Mouse (Mus musculus): ENCODE data around the gene Ciapin1. TPM values are rescaled to one million over a fixed set of nuclear protein-coding genes. Genes with fewer than 3 reads are reported as not detected.

Ciapin1 gene
- polyA plus RNA-seq, 1 experiment from 2014 or later: 39.4 TPM

- H3K9me3 ChIP-seq (ENCODE audit: low read length): no peaks in the 10 kb centered on the region
- peak overlapping the region; percentile 62 for H3K4me2 ChIP-seq (ENCODE audit: low read depth, low read length)
- H3K4me3 ChIP-seq (ENCODE audit: low read depth, low read length): peak overlapping the region; percentile 24
- WGBS (ENCODE audit: insufficient replicate concordance): 5% methylated on average over 19 of the region's 22 CpGs
- ATAC-seq (no peak), DNase-seq (no peak)
- 0 out of 2 replicates have a peak, but pooled peaks cover 8% of the 10 kb centered on the region for H3K36me3 ChIP-seq (replicated peaks; ENCODE audit: insufficient read depth, low read length)
- H3K27ac ChIP-seq (ENCODE audit: low read depth): no peak overlapping the region
- H3K9ac ChIP-seq (replicated peaks): peak overlapping the region; percentile 11; the same call in 1 of the 2 replicates
- peaks cover 26% of the 10 kb centered on the region for H3K27me3 ChIP-seq (ENCODE audit: insufficient read depth, low read length)
- TF ChIP-seq EP300 (IDR thresholded peaks at IDR 0.05; ENCODE audit: low read depth) (no peak), CTCF (IDR thresholded peaks at IDR 0.05; ENCODE audit: low read depth) (no peak)
- peaks cover 21% of the 10 kb centered on the region for H3K4me1 ChIP-seq (ENCODE audit: insufficient read depth)
Observed at GRCm38 (mm10) chr8:94870474-94871107, 32.4 kb upstream of the Ciapin1 start.

- Histone ChIP-seq H3K4me1 (ENCODE audit: insufficient read depth) (peaks cover 15% of the 10 kb centered on the region), H3K9me3 (ENCODE audit: low read length) (no peaks in the 10 kb centered on the region), H3K36me3 (replicated peaks; ENCODE audit: insufficient read depth, low read length) (peaks cover 13% of the 10 kb centered on the region), H3K27ac (ENCODE audit: low read depth) (no peak overlapping the region), H3K4me3 (ENCODE audit: low read depth, low read length) (no peak overlapping the region), H3K27me3 (ENCODE audit: insufficient read depth, low read length) (peaks cover 21% of the 10 kb centered on the region), H3K4me2 (ENCODE audit: low read depth, low read length) (no peak overlapping the region), H3K9ac (replicated peaks) (no peak overlapping the region)
- ATAC-seq: no peak
- TF ChIP-seq EP300 (IDR thresholded peaks at IDR 0.05; ENCODE audit: low read depth): no peak
- TF ChIP-seq CTCF (IDR thresholded peaks at IDR 0.05; ENCODE audit: low read depth): no peak
- WGBS (ENCODE audit: insufficient replicate concordance): 49% methylated on average over 4 of the region's 4 CpGs
- no peak for DNase-seq
Observed at GRCm38 (mm10) chr8:94870003-94870402, 31.8 kb upstream of the Ciapin1 start.

GRCm38 (mm10) chr8:94869146-94869545 lies 31.0 kb upstream of the Ciapin1 start:
- no peak overlapping the region for H3K4me2 ChIP-seq (ENCODE audit: low read depth, low read length)
- H3K27ac ChIP-seq (ENCODE audit: low read depth): no peak overlapping the region
- DNase-seq: no peak
- no peak overlapping the region for H3K4me3 ChIP-seq (ENCODE audit: low read depth, low read length)
- 79% methylated on average over 7 of the region's 7 CpGs for WGBS (ENCODE audit: insufficient replicate concordance)
- no peaks in the 10 kb centered on the region for H3K9me3 ChIP-seq (ENCODE audit: low read length)
- H3K36me3 ChIP-seq (replicated peaks; ENCODE audit: insufficient read depth, low read length): peaks cover 21% of the 10 kb centered on the region
- H3K4me1 ChIP-seq (ENCODE audit: insufficient read depth): peaks cover 8% of the 10 kb centered on the region; the same call in 1 of the 2 replicates
- peaks cover 14% of the 10 kb centered on the region; the same call in 1 of the 2 replicates for H3K27me3 ChIP-seq (ENCODE audit: insufficient read depth, low read length)
- TF ChIP-seq EP300 (IDR thresholded peaks at IDR 0.05; ENCODE audit: low read depth): no peak
- TF ChIP-seq CTCF (IDR thresholded peaks at IDR 0.05; ENCODE audit: low read depth): no peak
- no peak for ATAC-seq
- no peak overlapping the region for H3K9ac ChIP-seq (replicated peaks)

- no peak overlapping the region for H3K4me2 ChIP-seq (ENCODE audit: low read depth, low read length)
- no peak for DNase-seq
- no peak for ATAC-seq
- peaks cover 8% of the 10 kb centered on the region; the same call in 1 of the 2 replicates for H3K4me1 ChIP-seq (ENCODE audit: insufficient read depth)
- no peaks in the 10 kb centered on the region for H3K9me3 ChIP-seq (ENCODE audit: low read length)
- peaks cover 38% of the 10 kb centered on the region for H3K36me3 ChIP-seq (replicated peaks; ENCODE audit: insufficient read depth, low read length)
- TF ChIP-seq EP300 (IDR thresholded peaks at IDR 0.05; ENCODE audit: low read depth) (no peak), CTCF (IDR thresholded peaks at IDR 0.05; ENCODE audit: low read depth) (no peak)
- peaks cover 14% of the 10 kb centered on the region; the same call in 1 of the 2 replicates for H3K27me3 ChIP-seq (ENCODE audit: insufficient read depth, low read length)
- 90% methylated on average over 9 of the region's 9 CpGs for WGBS (ENCODE audit: insufficient replicate concordance)
- no peak overlapping the region for H3K9ac ChIP-seq (replicated peaks)
- no peak overlapping the region for H3K27ac ChIP-seq (ENCODE audit: low read depth)
- H3K4me3 ChIP-seq (ENCODE audit: low read depth, low read length): no peak overlapping the region
Observed at GRCm38 (mm10) chr8:94866921-94867320, 28.8 kb upstream of the Ciapin1 start.

- DNase-seq: no peak
- H3K4me1 ChIP-seq (ENCODE audit: insufficient read depth): 0 out of 2 replicates have a peak, but pooled peaks cover under 1% of the 10 kb centered on the region
Observed at GRCm38 (mm10) chr8:94865292-94865691, 27.1 kb upstream of the Ciapin1 start.

GRCm38 (mm10) chr8:94863897-94864673 lies 25.9 kb upstream of the Ciapin1 start:
- H3K4me2 ChIP-seq (ENCODE audit: low read depth, low read length): no peak overlapping the region
- H3K9me3 ChIP-seq (ENCODE audit: low read length): no peaks in the 10 kb centered on the region
- WGBS (ENCODE audit: insufficient replicate concordance): 64% methylated on average over 10 of the region's 10 CpGs
- H3K27me3 ChIP-seq (ENCODE audit: insufficient read depth, low read length): no peaks in the 10 kb centered on the region
- no peak overlapping the region for H3K4me3 ChIP-seq (ENCODE audit: low read depth, low read length)
- H3K27ac ChIP-seq (ENCODE audit: low read depth): no peak overlapping the region
- H3K9ac ChIP-seq (replicated peaks): no peak overlapping the region
- peaks cover 56% of the 10 kb centered on the region for H3K36me3 ChIP-seq (replicated peaks; ENCODE audit: insufficient read depth, low read length)
- no peak for TF ChIP-seq EP300 (IDR thresholded peaks at IDR 0.05; ENCODE audit: low read depth)
- 0 out of 2 replicates have a peak, but pooled peaks have one; percentile 30 for TF ChIP-seq CTCF (IDR thresholded peaks at IDR 0.05; ENCODE audit: low read depth)
- ATAC-seq (no peak), DNase-seq (no peak)
- no peaks in the 10 kb centered on the region; the same call in 1 of the 2 replicates for H3K4me1 ChIP-seq (ENCODE audit: insufficient read depth)

More at GRCm38 (mm10) chr8:94865292-94865691, 27.1 kb upstream of the Ciapin1 start:
- H3K4me3 ChIP-seq (ENCODE audit: low read depth, low read length): no peak overlapping the region
- peaks cover 5% of the 10 kb centered on the region; the same call in 1 of the 2 replicates for H3K27me3 ChIP-seq (ENCODE audit: insufficient read depth, low read length)
- TF ChIP-seq EP300 (IDR thresholded peaks at IDR 0.05; ENCODE audit: low read depth) (no peak), CTCF (IDR thresholded peaks at IDR 0.05; ENCODE audit: low read depth) (no peak)
- no peak overlapping the region for H3K4me2 ChIP-seq (ENCODE audit: low read depth, low read length)
- 80% methylated on average over 10 of the region's 10 CpGs for WGBS (ENCODE audit: insufficient replicate concordance)
- H3K36me3 ChIP-seq (replicated peaks; ENCODE audit: insufficient read depth, low read length): peaks cover 53% of the 10 kb centered on the region
- H3K27ac ChIP-seq (ENCODE audit: low read depth): no peak overlapping the region
- ATAC-seq: no peak
- no peak overlapping the region for H3K9ac ChIP-seq (replicated peaks)
- no peaks in the 10 kb centered on the region for H3K9me3 ChIP-seq (ENCODE audit: low read length)
